Mouse (Mus musculus) embryonic facial prominence, embryonic 15.5 days (tissue): ENCODE measurements at regions not wholly inside any gene's neighbourhood (a gene's known extent, or its start where the extent isn't known, plus 50 kb on each side); places are given as distances from the start of the nearest gene placed in this dataset.

Source experiments
- ATAC-seq: fragments of 200-750 bp; cut with Nextera tagmentation; 2 replicates; pipeline ENCODE4 v1.8.0; 2017; ENCODE audit warnings: low read depth, moderate TSS enrichment; ENCODE audit not compliant: insufficient number of reproducible peaks, low FRiP score, low TSS enrichment
- H3K27ac ChIP-seq: fragments of 300-500 bp; sonication (generic); replicated peaks from 2 replicates; pipeline ENCODE4 v1.5.1; 2015; ENCODE audit warnings: mild to moderate bottlenecking, inconsistent platforms
- H3K27me3 ChIP-seq: fragments of 300-500 bp; sonication (generic); 2 replicates; pipeline ENCODE4 v1.6.1; 2015; ENCODE audit warnings: inconsistent platforms
- H3K36me3 ChIP-seq: fragments of 300-500 bp; sonication (generic); 2 replicates; pipeline ENCODE4 v1.6.1; 2015; ENCODE audit warnings: mild to moderate bottlenecking, inconsistent platforms
- H3K4me1 ChIP-seq: fragments of 300-500 bp; sonication (generic); 2 replicates; pipeline ENCODE4 v1.6.1; 2015; ENCODE audit warnings: inconsistent platforms
- H3K4me2 ChIP-seq: fragments of 300-500 bp; sonication (generic); replicated peaks from 2 replicates; pipeline ENCODE4 v1.6.1; 2015; ENCODE audit warnings: mild to moderate bottlenecking, inconsistent platforms
- H3K4me3 ChIP-seq: fragments of 300-500 bp; sonication (generic); replicated peaks from 2 replicates; pipeline ENCODE4 v1.5.1; 2015; ENCODE audit warnings: mild to moderate bottlenecking, inconsistent platforms
- H3K9ac ChIP-seq: fragments of 300-500 bp; sonication (generic); 2 replicates; pipeline ENCODE4 v1.6.1; 2015; ENCODE audit warnings: inconsistent platforms
- H3K9me3 ChIP-seq: fragments of 300-500 bp; sonication (generic); replicated peaks from 2 replicates; pipeline ENCODE4 v1.6.1; 2016; ENCODE audit warnings: inconsistent platforms
- WGBS: fragments of 180-500 bp; shearing (Covaris S2); methylation state at CpG from one replicate; pipeline ENCODE4 v1.1.7; 2015; 5-methylcytosine and 5-hydroxymethylcytosine counted together

GRCm38 (mm10) chr19:27563592-27563991 is 134.0 kb upstream of the Pum3 start:
- H3K4me3 ChIP-seq, result no peak overlapping the region
- H3K9ac ChIP-seq, result no peak overlapping the region
- 66% methylated on average over 9 of the region's 9 CpGs for WGBS
- no peaks in the 10 kb centered on the region for H3K27me3 ChIP-seq
- H3K4me1 ChIP-seq, result no peaks in the 10 kb centered on the region
- no peaks in the 10 kb centered on the region for H3K36me3 ChIP-seq
- H3K9me3 ChIP-seq, result no peaks in the 10 kb centered on the region
- H3K27ac ChIP-seq, result no peak overlapping the region
- H3K4me2 ChIP-seq, result no peak overlapping the region
- 0 out of 2 replicates have a peak, but pooled peaks have one; percentile 19 for ATAC-seq

GRCm38 (mm10) chr19:27558199-27558598 is 128.6 kb upstream of the Pum3 start:
- H3K27ac ChIP-seq, result no peak overlapping the region
- no peaks in the 10 kb centered on the region for H3K36me3 ChIP-seq
- H3K27me3 ChIP-seq, result no peaks in the 10 kb centered on the region
- no peak overlapping the region for H3K4me3 ChIP-seq
- no peaks in the 10 kb centered on the region for H3K9me3 ChIP-seq
- H3K4me1 ChIP-seq, result no peaks in the 10 kb centered on the region
- no peak overlapping the region for H3K9ac ChIP-seq
- H3K4me2 ChIP-seq, result no peak overlapping the region
- ATAC-seq, result no peak
- WGBS, result 47% methylated on average over 3 of the region's 3 CpGs

- ATAC-seq, result no peak
- Histone ChIP-seq H3K36me3 (no peaks in the 10 kb centered on the region), H3K27me3 (no peaks in the 10 kb centered on the region), H3K4me2 (no peak overlapping the region), H3K9me3 (no peaks in the 10 kb centered on the region), H3K4me3 (no peak overlapping the region), H3K27ac (no peak overlapping the region), H3K4me1 (no peaks in the 10 kb centered on the region), H3K9ac (no peak overlapping the region)
- WGBS, result 84% methylated on average over 4 of the region's 4 CpGs
These were observed 127.1 kb upstream of the Pum3 start for GRCm38 (mm10) chr19:27556697-27557096.

DNA sequence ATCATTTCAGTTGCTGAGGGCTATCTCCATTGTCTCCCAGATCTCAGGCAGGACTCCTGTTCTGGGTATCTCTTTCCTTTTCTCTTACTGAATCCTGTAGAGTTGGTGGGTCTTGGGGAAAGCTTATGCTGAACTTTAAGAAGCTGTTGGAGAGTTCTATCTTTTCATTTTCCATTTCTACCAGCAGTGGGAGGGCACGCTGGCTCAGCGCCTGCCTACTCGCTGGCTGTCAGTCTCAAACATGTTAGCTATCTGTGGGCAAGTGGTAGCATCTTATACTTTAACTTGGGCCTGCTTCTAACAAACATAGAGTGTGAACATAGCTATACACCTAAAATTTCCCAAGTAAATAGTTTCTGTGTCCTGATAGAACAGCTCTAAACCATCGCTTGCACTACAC is 125.2 kb upstream of the Pum3 start:
- 96% methylated on average over 4 of the region's 4 CpGs for WGBS
- Histone ChIP-seq H3K9ac (no peak overlapping the region), H3K4me1 (no peaks in the 10 kb centered on the region), H3K4me2 (no peak overlapping the region), H3K27me3 (no peaks in the 10 kb centered on the region), H3K9me3 (no peaks in the 10 kb centered on the region), H3K4me3 (no peak overlapping the region), H3K27ac (no peak overlapping the region), H3K36me3 (no peaks in the 10 kb centered on the region)
- ATAC-seq, result no peak

DNA sequence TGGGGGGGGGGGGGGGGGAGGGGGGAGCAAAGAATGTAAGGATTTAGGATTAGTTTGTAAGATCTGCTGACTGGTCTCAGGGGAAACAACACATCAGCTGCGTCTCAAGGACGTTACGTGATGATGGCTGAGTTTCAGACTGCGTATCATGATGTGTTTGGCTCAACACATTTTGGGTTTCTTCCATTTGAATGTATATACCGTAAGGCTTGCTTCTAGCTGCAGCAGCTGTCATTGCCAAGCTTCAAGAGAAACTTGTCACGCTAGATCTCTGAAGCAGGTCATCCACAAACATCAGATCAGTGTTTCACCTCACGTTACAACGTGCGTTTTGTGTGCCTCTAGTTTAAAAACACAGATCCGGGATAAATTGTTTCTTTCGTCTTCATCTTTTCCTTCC is 123.6 kb upstream of the Pum3 start:
- 53% methylated on average over 11 of the region's 11 CpGs for WGBS
- Histone ChIP-seq H3K9ac (no peak overlapping the region), H3K27ac (no peak overlapping the region), H3K27me3 (no peaks in the 10 kb centered on the region), H3K36me3 (no peaks in the 10 kb centered on the region), H3K9me3 (no peaks in the 10 kb centered on the region), H3K4me2 (no peak overlapping the region), H3K4me3 (no peak overlapping the region), H3K4me1 (no peaks in the 10 kb centered on the region)
- no peak for ATAC-seq

DNA sequence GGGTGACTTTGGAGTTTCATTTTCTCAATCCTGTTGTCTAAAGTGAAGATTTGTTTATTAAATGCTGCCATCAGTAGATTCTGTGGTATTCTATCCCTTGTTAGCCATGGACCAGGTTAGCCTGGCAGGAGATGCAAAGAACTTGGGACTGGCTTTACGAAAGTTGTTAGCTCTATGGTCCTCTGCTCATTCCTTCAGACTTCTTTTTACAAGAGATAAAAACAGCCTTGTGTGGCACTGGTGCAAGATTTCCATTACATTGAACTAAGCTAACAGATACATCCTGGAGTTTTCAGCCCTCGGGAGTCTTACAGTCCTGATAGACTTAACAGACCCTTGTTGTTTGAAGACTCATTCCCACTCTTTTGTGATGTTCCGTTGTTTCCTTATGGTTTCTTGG is 108.1 kb upstream of the Pum3 start:
- Histone ChIP-seq H3K27me3 (no peaks in the 10 kb centered on the region), H3K4me3 (no peak overlapping the region), H3K36me3 (no peaks in the 10 kb centered on the region), H3K4me2 (no peak overlapping the region), H3K4me1 (no peaks in the 10 kb centered on the region), H3K9me3 (no peaks in the 10 kb centered on the region), H3K27ac (no peak overlapping the region), H3K9ac (no peak overlapping the region)
- no peak for ATAC-seq
- 72% methylated on average over 3 of the region's 3 CpGs for WGBS

DNA sequence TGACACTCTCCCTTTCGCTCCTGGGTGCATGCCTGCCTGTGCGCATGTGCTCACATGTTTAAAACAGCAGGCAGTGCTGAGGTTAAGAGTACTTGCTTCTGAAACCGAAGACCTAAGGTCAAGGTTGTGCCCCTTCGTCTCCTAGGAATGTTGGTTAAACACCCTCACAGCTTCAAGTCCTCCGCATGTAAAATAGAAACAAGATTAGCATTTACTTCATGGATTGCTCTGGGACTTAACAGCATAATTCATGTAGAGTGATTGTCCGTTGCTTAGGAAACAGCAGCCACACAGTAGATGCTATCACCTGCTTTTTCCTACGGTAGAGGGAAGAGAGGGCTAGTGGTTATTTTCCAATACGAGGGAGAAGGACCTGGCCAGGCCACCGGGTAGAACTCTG is 107.4 kb upstream of the Pum3 start:
- Histone ChIP-seq H3K9me3 (no peaks in the 10 kb centered on the region), H3K36me3 (no peaks in the 10 kb centered on the region), H3K9ac (no peak overlapping the region), H3K27ac (no peak overlapping the region), H3K4me3 (no peak overlapping the region), H3K4me1 (no peaks in the 10 kb centered on the region), H3K4me2 (no peak overlapping the region), H3K27me3 (no peaks in the 10 kb centered on the region)
- WGBS, result 66% methylated on average over 9 of the region's 9 CpGs
- no peak for ATAC-seq

GRCm38 (mm10) chr19:27527940-27528558 is 98.4 kb upstream of the Pum3 start:
- Histone ChIP-seq H3K36me3 (no peaks in the 10 kb centered on the region), H3K9me3 (no peaks in the 10 kb centered on the region), H3K27me3 (no peaks in the 10 kb centered on the region), H3K4me1 (no peaks in the 10 kb centered on the region), H3K4me3 (no peak overlapping the region), H3K9ac (no peak overlapping the region), H3K27ac (no peak overlapping the region), H3K4me2 (no peak overlapping the region)
- no peak for ATAC-seq
- WGBS, result 83% methylated on average over 6 of the region's 6 CpGs

GRCm38 (mm10) chr19:27519326-27520061 is 89.9 kb upstream of the Pum3 start:
- peaks cover 5% of the 10 kb centered on the region; the same call in 1 of the 2 replicates for H3K4me1 ChIP-seq
- no peak for ATAC-seq
- H3K9ac ChIP-seq, result no peak overlapping the region
- H3K4me2 ChIP-seq, result no peak overlapping the region
- no peak overlapping the region for H3K27ac ChIP-seq
- no peak overlapping the region for H3K4me3 ChIP-seq
- H3K27me3 ChIP-seq, result no peaks in the 10 kb centered on the region
- no peaks in the 10 kb centered on the region for H3K9me3 ChIP-seq
- no peaks in the 10 kb centered on the region for H3K36me3 ChIP-seq
- 81% methylated on average over 5 of the region's 5 CpGs for WGBS

DNA sequence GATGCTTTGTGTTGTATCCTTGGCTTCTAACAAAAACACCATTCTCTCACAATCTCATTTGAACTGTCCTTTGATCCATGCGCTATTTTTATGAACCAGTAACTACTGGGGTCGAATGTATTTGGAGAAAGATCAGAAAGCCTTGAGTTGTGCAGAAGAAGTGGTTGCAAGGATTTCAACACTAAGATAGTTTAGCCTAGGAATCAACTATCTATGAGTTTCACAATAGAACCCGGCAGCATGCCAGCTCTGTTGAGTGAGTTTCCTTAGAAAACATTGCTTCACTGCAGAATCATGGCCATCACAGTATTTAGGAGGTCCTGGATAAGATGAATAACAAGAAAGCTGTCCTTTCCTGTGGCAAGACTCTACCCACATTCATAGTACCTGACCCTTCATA is 84.6 kb upstream of the Pum3 start:
- Histone ChIP-seq H3K4me2 (no peak overlapping the region), H3K9me3 (no peaks in the 10 kb centered on the region), H3K4me3 (no peak overlapping the region), H3K9ac (no peak overlapping the region), H3K27ac (no peak overlapping the region), H3K27me3 (no peaks in the 10 kb centered on the region), H3K4me1 (peaks cover 10% of the 10 kb centered on the region; the same call in 1 of the 2 replicates), H3K36me3 (no peaks in the 10 kb centered on the region)
- whole genome bisulfite sequencing, result 87% methylated on average over 3 of the region's 3 CpGs
- ATAC-seq, result no peak

DNA sequence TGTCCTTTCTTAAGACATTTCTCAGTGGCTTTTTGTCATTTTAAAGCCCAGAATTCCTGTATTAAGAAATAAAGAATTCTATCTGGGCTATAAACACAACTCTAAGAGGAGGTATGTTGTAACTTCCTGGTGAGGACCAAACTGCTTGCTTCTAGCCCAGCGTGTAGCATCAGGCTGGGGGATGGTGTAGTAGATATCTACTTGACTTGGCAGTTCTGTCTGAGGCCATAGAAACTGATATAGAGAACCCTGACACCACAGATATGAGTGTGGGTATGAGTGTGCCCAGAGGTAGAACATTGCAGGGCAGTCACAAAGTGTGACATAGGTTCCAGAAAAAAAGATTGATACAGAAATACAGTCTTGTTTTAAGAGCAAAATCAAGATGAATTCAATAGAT is 83.9 kb upstream of the Pum3 start:
- Histone ChIP-seq H3K4me2 (no peak overlapping the region), H3K36me3 (no peaks in the 10 kb centered on the region), H3K4me1 (peaks cover 10% of the 10 kb centered on the region; the same call in 1 of the 2 replicates), H3K27me3 (no peaks in the 10 kb centered on the region), H3K9ac (no peak overlapping the region), H3K4me3 (no peak overlapping the region), H3K27ac (no peak overlapping the region), H3K9me3 (no peaks in the 10 kb centered on the region)
- no peak for ATAC-seq
- 88% methylated on average over 1 of the region's 1 CpGs for WGBS

GRCm38 (mm10) chr19:27511340-27511739 is 81.7 kb upstream of the Pum3 start:
- no peak overlapping the region for H3K9ac ChIP-seq
- no peak overlapping the region for H3K4me3 ChIP-seq
- H3K27ac ChIP-seq, result no peak overlapping the region
- peaks cover 10% of the 10 kb centered on the region; the same call in 1 of the 2 replicates for H3K4me1 ChIP-seq
- 44% methylated on average over 6 of the region's 6 CpGs for WGBS
- no peak overlapping the region for H3K4me2 ChIP-seq
- H3K36me3 ChIP-seq, result no peaks in the 10 kb centered on the region
- no peaks in the 10 kb centered on the region for H3K27me3 ChIP-seq
- no peak for ATAC-seq
- H3K9me3 ChIP-seq, result no peaks in the 10 kb centered on the region
